Mouse (Mus musculus) heart, embryonic 12.5 days (tissue): ENCODE data around the gene Eml4. TPM values are rescaled to one million over a fixed set of nuclear protein-coding genes. Genes with fewer than 3 reads are reported as not detected.

Source experiments
- ATAC-seq: fragments of 200-750 bp; cut with Nextera tagmentation; 2 replicates; pipeline ENCODE4 v1.8.0; 2017; ENCODE audit warnings: moderate TSS enrichment, moderate library complexity; ENCODE audit not compliant: insufficient number of reproducible peaks, low FRiP score
- H3K27ac ChIP-seq: fragments of 300-500 bp; sonication (generic); 2 replicates; pipeline ENCODE4 v1.5.1; 2016; ENCODE audit warnings: mild to moderate bottlenecking, moderate library complexity; ENCODE audit not compliant: poor library complexity, severe bottlenecking
- H3K27me3 ChIP-seq: fragments of 300-500 bp; sonication (generic); replicated peaks from 2 replicates; pipeline ENCODE4 v1.6.1; 2016; ENCODE audit warnings: mild to moderate bottlenecking, moderate library complexity
- H3K36me3 ChIP-seq: fragments of 300-500 bp; sonication (generic); 2 replicates; pipeline ENCODE4 v1.6.1; 2016; ENCODE audit warnings: mild to moderate bottlenecking, moderate library complexity
- H3K4me1 ChIP-seq: fragments of 300-500 bp; sonication (generic); replicated peaks from 2 replicates; pipeline ENCODE4 v1.6.1; 2016; ENCODE audit warnings: mild to moderate bottlenecking
- H3K4me2 ChIP-seq: fragments of 300-500 bp; sonication (generic); 2 replicates; pipeline ENCODE4 v1.6.1; 2016; ENCODE audit warnings: mild to moderate bottlenecking, moderate library complexity
- H3K4me3 ChIP-seq: fragments of 300-500 bp; sonication (generic); 2 replicates; pipeline ENCODE4 v1.5.1; 2016; ENCODE audit warnings: mild to moderate bottlenecking
- H3K9ac ChIP-seq: fragments of 300-500 bp; sonication (generic); 2 replicates; pipeline ENCODE4 v1.6.1; 2016; ENCODE audit warnings: mild to moderate bottlenecking, moderate library complexity
- H3K9me3 ChIP-seq: fragments of 300-500 bp; sonication (generic); replicated peaks from 2 replicates; pipeline ENCODE4 v1.6.1; 2016; ENCODE audit warnings: mild to moderate bottlenecking, moderate library complexity
- WGBS: fragments of 180-500 bp; shearing (Covaris S2); methylation state at CpG from one replicate; pipeline ENCODE4 v1.1.7; 2016; 5-methylcytosine and 5-hydroxymethylcytosine counted together
- polyA plus RNA-seq: library from polyadenylated mRNA; unstranded; fragments of >200 nt; fragmentation: Nextera tagmentation; extraction: Ambion mirVana; gene quantifications from 2 replicates; pipeline ENCODE4 v1.2.1, GENCODE M21; 2016

Eml4 gene
- polyA plus RNA-seq = 27.6 and 32.4 TPM in 2 replicates

- Histone ChIP-seq H3K9ac (peak within 1 kb of the TSS; percentile 98), H3K4me1 (peaks cover 20% of the 10 kb centered on the region), H3K27ac (peak within 1 kb of the TSS; percentile 95), H3K4me2 (peak within 1 kb of the TSS; percentile 75), H3K27me3 (no peaks in the 10 kb centered on the region), H3K36me3 (no peaks in the 10 kb centered on the region), H3K4me3 (peak within 1 kb of the TSS; percentile 96), H3K9me3 (0 out of 2 replicates have a peak, but pooled peaks cover 3% of the 10 kb centered on the region)
- WGBS = 1% methylated on average over 46 of the region's 62 CpGs
- ATAC-seq = peak; percentile 95
Observed at GRCm38 (mm10) chr17:83350379-83351091, at the start of gene Eml4. Eml4 (plus strand) TSS chr17:83350931.

GRCm38 (mm10) chr17:83301433-83301832 is 49.3 kb upstream of the Eml4 start:
- WGBS = 47% methylated on average over 5 of the region's 5 CpGs
- Histone ChIP-seq H3K9me3 (no peaks in the 10 kb centered on the region), H3K9ac (no peak overlapping the region), H3K4me2 (no peak overlapping the region), H3K27me3 (no peaks in the 10 kb centered on the region), H3K4me1 (peaks cover 9% of the 10 kb centered on the region), H3K27ac (no peak overlapping the region), H3K4me3 (no peak overlapping the region), H3K36me3 (no peaks in the 10 kb centered on the region)
- ATAC-seq = no peak

- no peaks in the 10 kb centered on the region for H3K9me3 ChIP-seq
- H3K27ac ChIP-seq = no peak overlapping the region
- no peak for ATAC-seq
- no peaks in the 10 kb centered on the region for H3K27me3 ChIP-seq
- no peak overlapping the region for H3K9ac ChIP-seq
- no peak overlapping the region for H3K4me2 ChIP-seq
- no peaks in the 10 kb centered on the region for H3K36me3 ChIP-seq
- peaks cover 24% of the 10 kb centered on the region for H3K4me1 ChIP-seq
- H3K4me3 ChIP-seq = no peak overlapping the region
- WGBS = 71% methylated on average over 7 of the region's 7 CpGs
Observed at GRCm38 (mm10) chr17:83304089-83304822, 46.5 kb upstream of the Eml4 start.

GRCm38 (mm10) chr17:83306964-83307640 is 43.6 kb upstream of the Eml4 start:
- H3K4me3 ChIP-seq = no peak overlapping the region
- no peaks in the 10 kb centered on the region for H3K36me3 ChIP-seq
- H3K9me3 ChIP-seq = no peaks in the 10 kb centered on the region
- WGBS = 75% methylated on average over 12 of the region's 12 CpGs
- no peak overlapping the region for H3K9ac ChIP-seq
- H3K4me1 ChIP-seq = peaks cover 26% of the 10 kb centered on the region
- H3K4me2 ChIP-seq = no peak overlapping the region
- ATAC-seq = no peak
- no peak overlapping the region for H3K27ac ChIP-seq
- H3K27me3 ChIP-seq = no peaks in the 10 kb centered on the region

- Histone ChIP-seq H3K27ac (no peak overlapping the region), H3K27me3 (no peaks in the 10 kb centered on the region), H3K36me3 (no peaks in the 10 kb centered on the region), H3K4me1 (peaks cover 32% of the 10 kb centered on the region), H3K4me2 (no peak overlapping the region), H3K9ac (no peak overlapping the region), H3K9me3 (no peaks in the 10 kb centered on the region), H3K4me3 (no peak overlapping the region)
- 82% methylated on average over 11 of the region's 11 CpGs for WGBS
- ATAC-seq = no peak
Observed at GRCm38 (mm10) chr17:83307641-83308296, 43.0 kb upstream of the Eml4 start.

GRCm38 (mm10) chr17:83308451-83308850 is 42.3 kb upstream of the Eml4 start:
- WGBS = 52% methylated on average over 4 of the region's 4 CpGs

GRCm38 (mm10) chr17:83309243-83309642 is 41.5 kb upstream of the Eml4 start:
- no peaks in the 10 kb centered on the region for H3K27me3 ChIP-seq
- peaks cover 44% of the 10 kb centered on the region for H3K4me1 ChIP-seq
- no peaks in the 10 kb centered on the region for H3K9me3 ChIP-seq
- no peaks in the 10 kb centered on the region for H3K36me3 ChIP-seq
- ATAC-seq = no peak
- H3K27ac ChIP-seq = peak overlapping the region; percentile 10; the same call in 1 of the 2 replicates
- 20% methylated on average over 1 of the region's 1 CpGs for WGBS
- no peak overlapping the region for H3K4me3 ChIP-seq
- no peak overlapping the region for H3K9ac ChIP-seq
- H3K4me2 ChIP-seq = peak overlapping the region; percentile 11; the same call in 1 of the 2 replicates

More at GRCm38 (mm10) chr17:83308451-83308850, 42.3 kb upstream of the Eml4 start:
- Histone ChIP-seq H3K27ac (peak overlapping the region; percentile 10; the same call in 1 of the 2 replicates), H3K9ac (no peak overlapping the region), H3K4me2 (no peak overlapping the region), H3K9me3 (no peaks in the 10 kb centered on the region), H3K36me3 (no peaks in the 10 kb centered on the region), H3K4me1 (peaks cover 39% of the 10 kb centered on the region), H3K27me3 (no peaks in the 10 kb centered on the region), H3K4me3 (no peak overlapping the region)
- ATAC-seq = no peak

GRCm38 (mm10) chr17:83311806-83312205 is 38.9 kb upstream of the Eml4 start:
- Histone ChIP-seq H3K4me2 (no peak overlapping the region), H3K36me3 (no peaks in the 10 kb centered on the region), H3K27me3 (no peaks in the 10 kb centered on the region), H3K27ac (peak overlapping the region; percentile 76; the same call in 1 of the 2 replicates), H3K4me1 (peaks cover 53% of the 10 kb centered on the region), H3K9me3 (no peaks in the 10 kb centered on the region), H3K4me3 (no peak overlapping the region), H3K9ac (no peak overlapping the region)
- WGBS = 67% methylated on average over 5 of the region's 5 CpGs
- ATAC-seq = no peak

GRCm38 (mm10) chr17:83312244-83312918 is 38.4 kb upstream of the Eml4 start:
- ATAC-seq = no peak
- 8% methylated on average over 15 of the region's 15 CpGs for whole genome bisulfite sequencing

GRCm38 (mm10) chr17:83313046-83313689 is 37.6 kb upstream of the Eml4 start:
- peak overlapping the region; percentile 61; the same call in 1 of the 2 replicates for H3K4me2 ChIP-seq
- ATAC-seq = no peak
- H3K4me3 ChIP-seq = no peak overlapping the region
- H3K27me3 ChIP-seq = no peaks in the 10 kb centered on the region
- 30% methylated on average over 8 of the region's 8 CpGs for whole genome bisulfite sequencing
- H3K4me1 ChIP-seq = peaks cover 57% of the 10 kb centered on the region
- no peak overlapping the region for H3K9ac ChIP-seq
- H3K27ac ChIP-seq = 0 out of 2 replicates have a peak overlapping the region, but pooled peaks have one; percentile 13
- no peaks in the 10 kb centered on the region for H3K9me3 ChIP-seq
- H3K36me3 ChIP-seq = no peaks in the 10 kb centered on the region

More at GRCm38 (mm10) chr17:83312244-83312918, 38.4 kb upstream of the Eml4 start:
- Histone ChIP-seq H3K9ac (peak overlapping the region; percentile 37), H3K4me1 (peaks cover 53% of the 10 kb centered on the region), H3K27me3 (no peaks in the 10 kb centered on the region), H3K4me2 (peak overlapping the region; percentile 61), H3K36me3 (no peaks in the 10 kb centered on the region), H3K9me3 (no peaks in the 10 kb centered on the region), H3K27ac (peak overlapping the region; percentile 76), H3K4me3 (peak overlapping the region; percentile 3; the same call in 1 of the 2 replicates)
